Mouse (Mus musculus): ENCODE data around the gene Samd1. TPM values are rescaled to one million over a fixed set of nuclear protein-coding genes. Genes with fewer than 3 reads are reported as not detected.

Samd1 gene
- total RNA-seq, 4 experiments from 2014 or later: 26.4 to 28.5 (median 27.2) TPM

Small RNA genes lying within 50 kb of the gene (microRNA-seq; reads per million reads assigned to microRNA genes)
- gene Mir1199 (13.4 reads per million, percentile 30 among the genes with 10 or more reads in this experiment), gene Mir8111 (9.2 reads per million, percentile 23 among the genes with 10 or more reads in this experiment)

Other genes starting within 250 kb of the Samd1 start
- gene Adgrl1, start 97.6 kb upstream of the Samd1 start, total RNA-seq (2022): 10 to 100 TPM; 10.8 to 17.6 (median 14.2) TPM
- 1 to 10 TPM; 1.3 to 2.5 (median 1.9) TPM for gene Gm10644, start 42.5 kb upstream of the Samd1 start, total RNA-seq (2022)
- gene Asf1b, start 42.2 kb upstream of the Samd1 start, total RNA-seq (2022): 1 to 10 TPM in 3 of 4 experiments, under 1 TPM in 1; 0.81 to 2.4 (median 1.7) TPM
- gene Prkaca, start 24.7 kb upstream of the Samd1 start, total RNA-seq (2022): 100 to 1,000 TPM; 314 to 382 (median 360) TPM
- gene 1700067K01Rik, start 3.8 kb downstream of the Samd1 start, total RNA-seq (2022): under 1 TPM in 3 of 4 experiments, not detected in 1; 0.25 to 0.50 (median 0.33) TPM
- 1 to 10 TPM; 1.6 to 4.0 (median 3.2) TPM for gene 2210011C24Rik, start 14.5 kb downstream of the Samd1 start, total RNA-seq (2022)
- under 1 TPM; 0.11 to 0.41 (median 0.23) TPM for gene Palm3, start 23.8 kb downstream of the Samd1 start, total RNA-seq (2022)
- gene Il27ra, start 44.9 kb downstream of the Samd1 start, total RNA-seq (2022): 1 to 10 TPM; 2.7 to 4.5 (median 3.1) TPM
- gene Rln3, start 47.3 kb downstream of the Samd1 start, total RNA-seq (2022): not detected
- gene Gm10643, start 67.5 kb downstream of the Samd1 start, total RNA-seq (2022): 1 to 10 TPM; 4.6 to 7.5 (median 5.4) TPM
- gene Rfx1, start 69.2 kb downstream of the Samd1 start, total RNA-seq (2022): 10 to 100 TPM in 1 of 4 experiments, 1 to 10 TPM in 3; 6.7 to 10.0 (median 9.2) TPM
- 1 to 10 TPM; 6.3 to 8.2 (median 8.0) TPM for gene Dcaf15, start 107.1 kb downstream of the Samd1 start, total RNA-seq (2022)
- gene Podnl1, start 128.3 kb downstream of the Samd1 start, total RNA-seq (2022): under 1 TPM in 2 of 4 experiments, not detected in 2; 0.11 TPM
- 10 to 100 TPM; 10.9 to 14.6 (median 12.3) TPM for gene Cc2d1a, start 150.3 kb downstream of the Samd1 start, total RNA-seq (2022)
- gene 4930432K21Rik, start 150.4 kb downstream of the Samd1 start, total RNA-seq (2022): 1 to 10 TPM in 1 of 4 experiments, under 1 TPM in 3; 0.17 to 1.2 (median 0.31) TPM
- 1 to 10 TPM in 3 of 4 experiments, under 1 TPM in 1; 0.98 to 1.7 (median 1.5) TPM for gene Nanos3, start 187.5 kb downstream of the Samd1 start, total RNA-seq (2022)
- gene Zswim4, start 239.4 kb downstream of the Samd1 start, total RNA-seq (2022): 1 to 10 TPM; 6.6 to 8.0 (median 7.2) TPM

Measured in heart, adult 8-10 months (tissue).